Mouse (Mus musculus) embryonic fibroblast, embryonic 13.5 days (primary cell): ENCODE data around the gene Rbms2.

Source experiments
- CTCF ChIP-seq: IDR thresholded peaks from 2 replicates; pipeline ENCODE4 v1.5.1; 2011; ENCODE audit warnings: mild to moderate bottlenecking, control low read depth, low read length, moderate library complexity, borderline replicate concordance; ENCODE audit not compliant: insufficient read depth
- POLR2A ChIP-seq: IDR thresholded peaks from 2 replicates; pipeline ENCODE4 v1.6.1; 2011; ENCODE audit warnings: low read depth, mild to moderate bottlenecking, control low read depth, low read length, moderate library complexity

DNA sequence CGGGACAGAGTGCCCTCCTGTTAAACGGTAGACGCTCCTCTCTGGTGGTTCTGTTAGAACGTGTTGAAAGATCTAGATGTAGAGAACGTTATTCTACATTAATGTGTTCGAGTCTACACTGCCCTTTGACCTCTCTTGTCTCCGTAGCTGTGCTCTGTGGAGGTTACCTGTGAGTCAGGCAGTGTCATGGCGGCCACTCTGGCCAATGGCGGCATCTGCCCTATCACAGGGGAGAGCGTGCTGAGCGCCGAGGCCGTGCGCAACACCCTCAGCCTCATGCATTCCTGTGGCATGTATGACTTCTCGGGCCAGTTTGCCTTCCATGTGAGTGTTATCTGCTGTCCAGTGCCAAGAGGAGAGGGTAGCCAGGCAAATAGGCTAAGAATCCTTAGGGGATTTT lies 24.8 kb upstream of the Rbms2 start:
- TF ChIP-seq POLR2A (no peak), CTCF (no peak)
